Mouse (Mus musculus) mouse trophoblast stem cell (cell line): ENCODE measurements around the gene Gm21891.
"Not testable (repeated sequence)": the region's sequence is repeated elsewhere in the genome, so short reads cannot be mapped to it uniquely, and the experiment has no call there.

ENCODE experiments used
- in situ Hi-C, 2 experiments: fragments of 300-500 bp; cut with MseI, MboI; formaldehyde crosslinking; loops; 2 replicates in 1 of 2; 3 replicates in 1 of 2; pipeline ENCODE4 v1.15.1; 2025

Gene Gm21891

GRCm38 (mm10) chrY:13133392-13133791 lies at the start of gene Gm21891:
Gene Gm21891 (minus strand): TSS chrY:13133492.
- in situ Hi-C loops = not testable (repeated sequence)

- in situ Hi-C loops = not testable (repeated sequence)
Observed at GRCm38 (mm10) chrY:13161668-13162067, 28.4 kb upstream of the Gm21891 start, which contains the start of gene Gm21425. Gene Gm21425 (plus strand): TSS chrY:13161968.
